Mouse (Mus musculus) bone marrow macrophage, adult 2 months (primary cell): ENCODE measurements around the gene Dnajc8. TPM values are rescaled to one million over a fixed set of nuclear protein-coding genes. Genes with fewer than 3 reads are reported as not detected.
A peak's percentile ranks its signal among the peaks of the same experiment; 100 is the strongest.

Source experiments
- H3K27ac ChIP-seq: 2 replicates; pipeline ENCODE4 v1.5.1; 2012; ENCODE audit warnings: low read depth, low read length; ENCODE audit not compliant: insufficient read depth
- H3K4me1 ChIP-seq: 2 replicates; pipeline ENCODE4 v1.6.1; 2012; ENCODE audit warnings: low read length; ENCODE audit not compliant: control insufficient read depth, insufficient read depth
- H3K4me3 ChIP-seq: 2 replicates; pipeline ENCODE4 v1.5.1; 2012; ENCODE audit warnings: mild to moderate bottlenecking, low read length, moderate library complexity; ENCODE audit not compliant: insufficient read depth
- CTCF ChIP-seq: IDR thresholded peaks from 2 replicates; pipeline ENCODE4 v1.5.1; 2012; ENCODE audit warnings: low read depth, mild to moderate bottlenecking, low read length, moderate library complexity
- POLR2A ChIP-seq: IDR thresholded peaks from 2 replicates; pipeline ENCODE4 v1.6.1; 2012; ENCODE audit warnings: mild to moderate bottlenecking, low read depth, low read length, borderline replicate concordance
- polyA plus RNA-seq: library from polyadenylated mRNA; stranded (reverse); fragments of >200 nt; gene quantifications from 2 replicates; pipeline ENCODE4 v1.2.4, GENCODE M21; 2012; ENCODE audit not compliant: missing spikeins, insufficient read depth, insufficient read length

The Dnajc8 gene
- polyA plus RNA-seq, 1 experiment, result 155 TPM

DNA sequence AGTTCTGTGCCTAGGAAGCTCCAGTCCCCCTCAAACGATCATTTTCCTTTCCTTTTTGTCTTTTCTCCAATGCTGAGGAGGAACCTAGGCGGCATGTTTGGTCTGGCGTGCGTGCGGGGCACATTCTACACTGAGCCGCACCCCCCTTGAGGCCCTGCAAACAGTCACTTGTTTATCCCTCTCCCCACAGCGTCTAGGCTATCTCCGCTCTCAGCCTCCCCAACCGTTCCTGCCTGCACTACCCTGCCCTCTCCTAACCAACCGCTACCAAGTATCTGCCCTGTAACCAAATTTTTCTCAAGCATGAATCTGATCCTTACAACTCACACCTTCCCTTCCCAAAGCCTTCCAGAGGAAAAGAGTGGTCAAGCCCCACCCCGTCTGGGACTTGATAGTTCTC lies 32.0 kb upstream of the Dnajc8 start:
- TF ChIP-seq POLR2A (no peak), CTCF (no peak)
- Histone ChIP-seq H3K27ac (no peak overlapping the region), H3K4me1 (peaks cover 42% of the 10 kb centered on the region), H3K4me3 (no peak overlapping the region)

- H3K27ac ChIP-seq, result peak overlapping the region; percentile 73
- H3K4me1 ChIP-seq, result peaks cover 44% of the 10 kb centered on the region
- no peak for TF ChIP-seq CTCF
- H3K4me3 ChIP-seq, result no peak overlapping the region
Measured at GRCm38 (mm10) chr4:132505034-132505738, 30.2 kb upstream of the Dnajc8 start.

DNA sequence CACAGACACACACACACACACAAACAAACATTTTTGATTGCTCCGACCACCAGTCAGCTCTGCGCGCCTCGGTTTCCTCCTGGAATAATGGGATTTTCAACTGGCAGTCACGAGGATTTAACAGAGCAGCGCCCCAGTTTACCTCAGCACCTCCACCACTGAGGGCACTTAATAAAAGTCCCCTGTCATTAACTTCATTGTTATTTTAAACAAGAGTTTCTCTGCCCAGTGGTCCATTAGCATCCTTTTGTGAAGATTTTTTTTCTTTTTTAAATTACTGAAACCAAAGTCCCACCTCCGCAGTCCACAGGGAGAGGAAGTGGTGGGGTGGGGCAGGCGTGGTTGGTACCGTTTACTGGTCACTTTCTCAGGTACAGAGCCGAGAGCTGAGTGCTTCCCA lies 29.6 kb upstream of the Dnajc8 start:
- Histone ChIP-seq H3K27ac (peak overlapping the region; percentile 33), H3K4me3 (no peak overlapping the region), H3K4me1 (peaks cover 41% of the 10 kb centered on the region)
- no peak for TF ChIP-seq CTCF
- no peak for TF ChIP-seq POLR2A

GRCm38 (mm10) chr4:132506250-132506649 lies 29.1 kb upstream of the Dnajc8 start:
- Histone ChIP-seq H3K4me1 (peaks cover 42% of the 10 kb centered on the region), H3K4me3 (no peak overlapping the region), H3K27ac (no peak overlapping the region)
- TF ChIP-seq POLR2A, result no peak
- TF ChIP-seq CTCF, result no peak

DNA sequence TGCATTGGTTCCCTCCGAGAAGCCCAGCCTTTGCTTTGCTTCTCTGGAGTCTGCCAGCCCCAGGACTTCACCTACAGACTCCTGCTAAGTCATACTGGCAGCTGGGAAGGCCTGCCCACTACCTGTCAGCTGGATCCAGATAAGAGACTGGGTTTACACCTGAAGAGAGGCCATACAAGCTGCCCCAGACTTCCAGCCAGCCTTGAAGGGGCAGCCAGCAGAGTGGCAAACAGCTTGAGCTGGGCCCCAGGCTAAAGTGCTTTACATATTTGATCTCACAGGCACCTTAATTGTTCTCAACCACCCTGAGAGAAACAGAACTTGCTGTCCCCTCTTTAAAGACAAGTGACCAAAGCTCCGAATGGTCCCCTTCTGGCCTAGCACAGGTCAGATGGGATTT lies 28.1 kb upstream of the Dnajc8 start:
- no peak for TF ChIP-seq CTCF
- TF ChIP-seq POLR2A, result no peak
- peaks cover 43% of the 10 kb centered on the region for H3K4me1 ChIP-seq
- no peak overlapping the region for H3K4me3 ChIP-seq
- no peak overlapping the region for H3K27ac ChIP-seq

- TF ChIP-seq POLR2A (no peak), CTCF (no peak)
- Histone ChIP-seq H3K4me1 (peaks cover 48% of the 10 kb centered on the region), H3K4me3 (peak overlapping the region; percentile 86), H3K27ac (peak overlapping the region; percentile 52)
Measured at GRCm38 (mm10) chr4:132509621-132510296, 25.6 kb upstream of the Dnajc8 start.

- Histone ChIP-seq H3K27ac (peak within 1 kb of the TSS; percentile 52), H3K4me3 (peak within 1 kb of the TSS; percentile 86), H3K4me1 (peaks cover 43% of the 10 kb centered on the region)
- TF ChIP-seq CTCF (no peak), POLR2A (peak; percentile 80; the same call in 1 of the 2 replicates)
Measured at GRCm38 (mm10) chr4:132510352-132510798, 25.0 kb upstream of the Dnajc8 start, which contains the start of gene Sesn2. Gene Sesn2, minus strand, starts transcription at chr4:132510501.

DNA sequence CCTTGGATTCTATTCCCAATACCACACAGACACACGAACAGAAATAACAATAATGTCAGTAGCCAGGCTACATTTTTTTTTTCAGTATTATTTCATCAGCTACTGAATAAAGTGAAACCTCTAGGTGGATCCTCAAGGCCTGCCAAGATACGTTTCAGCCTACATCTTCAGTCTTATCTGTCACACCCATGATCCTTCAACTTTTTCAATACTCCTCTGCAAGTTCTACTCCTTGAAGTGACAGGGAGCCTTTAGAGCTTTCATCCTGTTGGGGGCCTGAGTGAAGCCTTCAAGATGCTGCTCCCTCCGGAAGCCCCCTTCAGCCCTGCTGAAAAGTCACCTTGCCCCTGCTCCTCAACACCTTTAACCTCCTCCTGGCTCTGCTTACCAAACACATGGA lies 23.3 kb upstream of the Dnajc8 start:
- H3K27ac ChIP-seq, result no peak overlapping the region
- no peak overlapping the region for H3K4me3 ChIP-seq
- no peak for TF ChIP-seq POLR2A
- TF ChIP-seq CTCF, result no peak
- peaks cover 37% of the 10 kb centered on the region for H3K4me1 ChIP-seq

GRCm38 (mm10) chr4:132513395-132514273 lies 21.7 kb upstream of the Dnajc8 start:
- Histone ChIP-seq H3K4me3 (no peak overlapping the region), H3K27ac (peak overlapping the region; percentile 4)

More at GRCm38 (mm10) chr4:132513395-132514273, 21.7 kb upstream of the Dnajc8 start:
- no peak for TF ChIP-seq POLR2A
- no peak for TF ChIP-seq CTCF
- H3K4me1 ChIP-seq, result peaks cover 25% of the 10 kb centered on the region
